Mouse (Mus musculus) thymus, adult 18-20 months (tissue): ENCODE data around the gene Cacna1d.
A peak's percentile ranks its signal among the peaks of the same experiment; 100 is the strongest.

Source experiments
- DNase-seq, 2 experiments: peaks; one replicate each; pipeline ENCODE4 v3.0.0; 2022; ENCODE audit warnings: mixed read lengths in 2 of 2

The Cacna1d gene

GRCm38 (mm10) chr14:30015008-30015407 is 476.2 kb downstream of the Cacna1d start:
- no peak for DNase-seq

GRCm38 (mm10) chr14:30014487-30014886 is 476.8 kb downstream of the Cacna1d start:
- peak in 1 of 2 experiments; percentile 27 for DNase-seq

GRCm38 (mm10) chr14:30011886-30012560 is 479.2 kb downstream of the Cacna1d start:
- no peak for DNase-seq

- DNase-seq = peak; percentile 41 to 54
Measured at GRCm38 (mm10) chr14:30009864-30010560, 481.2 kb downstream of the Cacna1d start.

GRCm38 (mm10) chr14:30008733-30009575 is 482.3 kb downstream of the Cacna1d start, which contains the start of the genes Il17rb and Chdh:
Gene Il17rb (minus strand): TSS chr14:30008896.
Gene Chdh (plus strand): TSS chr14:30009023.
- DNase-seq = peak; percentile 37 to 44

- DNase-seq = no peak
Measured at GRCm38 (mm10) chr14:29999475-29999811, 491.8 kb downstream of the Cacna1d start.

- no peak for DNase-seq
Measured at GRCm38 (mm10) chr14:29998747-29999474, 492.3 kb downstream of the Cacna1d start.

- no peak for DNase-seq
Measured at GRCm38 (mm10) chr14:29997345-29997744, 493.9 kb downstream of the Cacna1d start.

GRCm38 (mm10) chr14:29996000-29996751 is 495.1 kb downstream of the Cacna1d start:
- no peak for DNase-seq

GRCm38 (mm10) chr14:29994976-29995375 is 496.3 kb downstream of the Cacna1d start:
- DNase-seq = no peak
